8 mouse cellular contexts compared by ENCODE assay signal in the genomic region with DNA sequence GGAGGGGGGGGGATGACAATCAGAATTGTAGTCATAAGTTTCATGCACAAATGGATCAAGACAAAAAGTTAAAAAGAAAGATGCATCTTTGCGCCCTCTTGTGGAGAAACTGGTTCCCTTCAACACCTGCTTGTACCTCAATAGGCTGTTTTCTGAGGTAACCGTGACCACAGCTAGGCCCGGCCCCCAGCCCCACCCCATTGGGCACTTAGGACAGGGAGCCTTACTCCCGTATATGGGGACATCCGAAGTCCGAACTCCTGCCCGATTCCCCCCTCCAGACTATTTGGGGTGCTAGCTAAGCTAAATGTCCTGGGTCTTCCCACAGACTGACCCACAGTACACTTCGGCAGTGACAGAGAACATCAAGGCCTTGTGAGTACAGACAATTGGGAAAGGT. TPM values are rescaled to one million over a fixed set of nuclear protein-coding genes. Genes with fewer than 3 reads are reported as not detected.
DNase-seq lines count a peak whose midpoint lies in the region; ATAC-seq and TF ChIP-seq lines count a peak whose summit lies in the region.

No protein-coding gene starts in this region.

- TF ChIP-seq POLR2A in ES-Bruce4 (IDR thresholded peaks at IDR 0.05; ENCODE audit: insufficient read depth, low read length), result no peak

- peak; percentile 32 to 88 for DNase-seq in adrenal gland, adult (ENCODE audit: inconsistent age in 2 of 2, low spot score in 1 of 2)
- no peak for DNase-seq in adrenal gland, postnatal 25 days
- peak; percentile 62 to 77 for DNase-seq in cerebellum, postnatal 36 days
- peak; percentile 68 to 78 for DNase-seq in kidney, postnatal 4 days

- ATAC-seq in heart, embryonic 13.5 days (ENCODE audit: extremely low read depth, insufficient number of reproducible peaks, low FRiP score, low TSS enrichment), result no peak
- 0 out of 2 replicates have a peak, but pooled peaks have one; percentile 7 for ATAC-seq in megakaryocyte-erythroid progenitor cell, adult 5-6 weeks (replicated peaks; ENCODE audit: low FRiP score, low TSS enrichment, poor library complexity, severe bottlenecking)
- no peak for ATAC-seq in stomach, embryonic 16.5 days (ENCODE audit: insufficient read depth, low FRiP score)

- peak; percentile 33 for TF ChIP-seq CTCF in ES-Bruce4 (IDR thresholded peaks at IDR 0.05; ENCODE audit: low read depth, low read length)

- no peak overlapping the region for H3K27ac ChIP-seq in ES-Bruce4 (ENCODE audit: insufficient read depth, low read length)
- H3K27ac ChIP-seq in heart, embryonic 13.5 days (replicated peaks), result no peak overlapping the region
- H3K27ac ChIP-seq in stomach, embryonic 16.5 days (ENCODE audit: low read length), result no peak overlapping the region

- WGBS in heart, embryonic 13.5 days, result 20% methylated on average over 8 of the region's 8 CpGs
- 21% methylated on average over 8 of the region's 8 CpGs for WGBS in stomach, embryonic 16.5 days

- H3K4me3 ChIP-seq in ES-Bruce4 (ENCODE audit: low read depth, low read length), result no peak overlapping the region
- peak overlapping the region; percentile 45 for H3K4me3 ChIP-seq in heart, embryonic 13.5 days
- no peak overlapping the region for H3K4me3 ChIP-seq in stomach, embryonic 16.5 days (replicated peaks; ENCODE audit: low read length)

- peaks cover 8% of the 10 kb centered on the region for H3K4me1 ChIP-seq in ES-Bruce4 (ENCODE audit: control insufficient read depth, insufficient read depth, low read length)
- peaks cover 39% of the 10 kb centered on the region for H3K4me1 ChIP-seq in heart, embryonic 13.5 days
- peaks cover 41% of the 10 kb centered on the region for H3K4me1 ChIP-seq in stomach, embryonic 16.5 days (ENCODE audit: control insufficient read depth, insufficient read depth, low read length)

- H3K9me3 ChIP-seq in ES-Bruce4 (replicated peaks; ENCODE audit: control insufficient read depth, insufficient read depth, low read length, poor library complexity, severe bottlenecking), result no peaks in the 10 kb centered on the region
- H3K9me3 ChIP-seq in heart, embryonic 13.5 days, result no peaks in the 10 kb centered on the region
- no peaks in the 10 kb centered on the region for H3K9me3 ChIP-seq in stomach, embryonic 16.5 days (replicated peaks; ENCODE audit: control insufficient read depth, low read length)

- no peak for TF ChIP-seq EP300 in ES-Bruce4 (IDR thresholded peaks at IDR 0.05; ENCODE audit: insufficient read depth, low read depth, low read length)

- no peak overlapping the region for H3K9ac ChIP-seq in ES-Bruce4 (ENCODE audit: low read depth, poor library complexity, severe bottlenecking)
- no peak overlapping the region; the same call in 1 of the 2 replicates for H3K9ac ChIP-seq in heart, embryonic 13.5 days
- H3K9ac ChIP-seq in stomach, embryonic 16.5 days (ENCODE audit: low read length), result no peak overlapping the region

- no peaks in the 10 kb centered on the region for H3K27me3 ChIP-seq in ES-Bruce4 (ENCODE audit: control insufficient read depth, insufficient read depth, low read length, poor library complexity, severe bottlenecking)
- H3K27me3 ChIP-seq in heart, embryonic 13.5 days (replicated peaks), result peaks cover 49% of the 10 kb centered on the region
- no peaks in the 10 kb centered on the region for H3K27me3 ChIP-seq in stomach, embryonic 16.5 days (ENCODE audit: control insufficient read depth, insufficient read depth, low read length)

- H3K36me3 ChIP-seq in ES-Bruce4 (ENCODE audit: control insufficient read depth, insufficient read depth, low read length, poor library complexity, severe bottlenecking), result no peaks in the 10 kb centered on the region
- H3K36me3 ChIP-seq in heart, embryonic 13.5 days, result peaks cover 43% of the 10 kb centered on the region
- peaks cover 18% of the 10 kb centered on the region; the same call in 1 of the 2 replicates for H3K36me3 ChIP-seq in stomach, embryonic 16.5 days (ENCODE audit: control insufficient read depth, insufficient read depth, low read length)

- H3K4me2 ChIP-seq in heart, embryonic 13.5 days, result peak overlapping the region; percentile 75
- peak overlapping the region; percentile 48; the same call in 1 of the 2 replicates for H3K4me2 ChIP-seq in stomach, embryonic 16.5 days (ENCODE audit: low read depth, low read length)

RNA-seq across cellular contexts. Expression of a gene that starts 7.0 kb away (rescaled TPM):
- 6.2 and 7.5 TPM in 2 replicates for total RNA-seq in adrenal gland, postnatal 25 days (2021)
- 2.7 and 3.1 TPM in 2 replicates for polyA plus RNA-seq in ES-Bruce4 (2011; ENCODE audit: insufficient read depth, insufficient read length, low read depth, missing spikeins)
- polyA plus RNA-seq in heart, embryonic 13.5 days (2015; fragmentation: Nextera tagmentation; extraction: Ambion mirVana), result 1.1 and 2.9 TPM in 2 replicates
- 3.1 and 3.4 TPM in 2 replicates for total RNA-seq in megakaryocyte-erythroid progenitor cell, adult 5-6 weeks (2014; fragmentation: Nextera tagmentation)
- total RNA-seq in megakaryocyte-erythroid progenitor cell, adult 5-6 weeks (2017), result 12.7 TPM in 1 of 2 replicates, not detected in the other
- polyA plus RNA-seq in stomach, embryonic 16.5 days (2015; fragmentation: Nextera tagmentation; extraction: Ambion mirVana), result 3.5 and 5.9 TPM in 2 replicates

RNA-seq across cellular contexts. Expression of a gene that starts 20.7 kb away (rescaled TPM):
- total RNA-seq in adrenal gland, postnatal 25 days (2021), result 138 and 161 TPM in 2 replicates
- polyA plus RNA-seq in ES-Bruce4 (2011; ENCODE audit: insufficient read depth, insufficient read length, low read depth, missing spikeins), result 30.8 and 37.0 TPM in 2 replicates
- polyA plus RNA-seq in heart, embryonic 13.5 days (2015; fragmentation: Nextera tagmentation; extraction: Ambion mirVana), result 22.2 and 25.2 TPM in 2 replicates
- 27.8 and 40.6 TPM in 2 replicates for total RNA-seq in megakaryocyte-erythroid progenitor cell, adult 5-6 weeks (2014; fragmentation: Nextera tagmentation)
- 11.1 and 14.5 TPM in 2 replicates for total RNA-seq in megakaryocyte-erythroid progenitor cell, adult 5-6 weeks (2017)
- 5.6 and 5.9 TPM in 2 replicates for polyA plus RNA-seq in stomach, embryonic 16.5 days (2015; fragmentation: Nextera tagmentation; extraction: Ambion mirVana)

RNA-seq across cellular contexts. Expression of a gene that starts 20.8 kb away (rescaled TPM):
- 784 and 1,020 TPM in 2 replicates for total RNA-seq in adrenal gland, postnatal 25 days (2021)
- polyA plus RNA-seq in ES-Bruce4 (2011; ENCODE audit: insufficient read depth, insufficient read length, low read depth, missing spikeins), result 208 and 259 TPM in 2 replicates
- 265 and 277 TPM in 2 replicates for polyA plus RNA-seq in heart, embryonic 13.5 days (2015; fragmentation: Nextera tagmentation; extraction: Ambion mirVana)
- total RNA-seq in megakaryocyte-erythroid progenitor cell, adult 5-6 weeks (2014; fragmentation: Nextera tagmentation), result 69.3 and 129 TPM in 2 replicates
- total RNA-seq in megakaryocyte-erythroid progenitor cell, adult 5-6 weeks (2017), result 339 and 435 TPM in 2 replicates
- 202 and 225 TPM in 2 replicates for polyA plus RNA-seq in stomach, embryonic 16.5 days (2015; fragmentation: Nextera tagmentation; extraction: Ambion mirVana)

RNA-seq across cellular contexts. Expression of a gene that starts 57.2 kb away (rescaled TPM):
- total RNA-seq in adrenal gland, postnatal 25 days (2021), result 10.5 and 15.0 TPM in 2 replicates
- 11.0 and 12.8 TPM in 2 replicates for polyA plus RNA-seq in ES-Bruce4 (2011; ENCODE audit: insufficient read depth, insufficient read length, low read depth, missing spikeins)
- 12.8 and 13.0 TPM in 2 replicates for polyA plus RNA-seq in heart, embryonic 13.5 days (2015; fragmentation: Nextera tagmentation; extraction: Ambion mirVana)
- 10.5 and 15.8 TPM in 2 replicates for total RNA-seq in megakaryocyte-erythroid progenitor cell, adult 5-6 weeks (2014; fragmentation: Nextera tagmentation)
- total RNA-seq in megakaryocyte-erythroid progenitor cell, adult 5-6 weeks (2017), result 9.9 and 17.8 TPM in 2 replicates
- 11.9 and 12.5 TPM in 2 replicates for polyA plus RNA-seq in stomach, embryonic 16.5 days (2015; fragmentation: Nextera tagmentation; extraction: Ambion mirVana)
